Mouse (Mus musculus) A20 (cell line): ENCODE measurements around the gene Arhgap25.
"Not testable (repeated sequence)": the region's sequence is repeated elsewhere in the genome, so short reads cannot be mapped to it uniquely, and the experiment has no call there.

Experiments used
- DNase-seq: peaks from one replicate; pipeline ENCODE4 v3.0.0-alpha.2; 2011; ENCODE audit warnings: low read depth, low spot score

Gene Arhgap25

GRCm38 (mm10) chr6:87532953-87533710 lies at the start of gene Arhgap25:
Gene Arhgap25 (minus strand): TSS chr6:87533259.
- peak; percentile 93 for DNase-seq

DNA sequence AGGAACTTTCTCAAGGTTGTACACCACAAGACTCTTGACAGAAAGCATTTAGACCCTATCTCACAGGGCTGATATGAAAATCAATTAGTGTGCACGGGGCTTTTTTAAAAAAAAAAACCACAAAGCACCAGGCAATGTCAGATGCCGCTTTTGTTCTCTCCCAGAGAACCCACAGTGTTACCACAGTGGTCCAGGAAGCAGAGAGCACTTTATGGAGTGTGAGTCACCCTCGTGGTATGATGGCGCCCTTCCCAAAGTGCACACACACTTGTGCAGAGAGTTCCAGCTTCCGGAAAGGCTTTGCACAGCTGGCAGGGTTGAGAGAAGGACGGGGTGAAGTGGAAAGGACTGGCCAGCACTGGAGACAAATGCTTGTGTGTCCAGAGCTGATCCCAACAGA lies 49.4 kb upstream of the Arhgap25 start:
- DNase-seq: no peak

DNA sequence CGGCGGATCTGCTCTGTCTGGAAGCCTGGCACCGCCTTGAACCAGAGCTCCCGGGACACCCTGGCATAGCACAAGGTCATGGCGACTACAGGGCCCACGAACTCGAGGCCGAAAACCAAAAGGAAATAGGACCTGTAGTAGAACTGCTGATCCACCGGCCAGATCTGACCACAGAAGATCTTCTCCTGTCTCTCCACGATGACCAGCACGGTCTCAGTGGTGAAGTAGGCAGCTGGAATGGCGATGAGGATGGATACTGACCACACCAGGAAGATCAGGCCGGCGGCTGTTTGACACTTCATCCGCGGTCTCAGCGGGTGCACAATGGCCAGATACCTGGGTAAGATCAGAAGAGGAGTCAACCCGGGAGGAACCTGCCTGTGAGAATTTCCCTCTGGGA lies 48.5 kb upstream of the Arhgap25 start:
- no peak for DNase-seq

DNA sequence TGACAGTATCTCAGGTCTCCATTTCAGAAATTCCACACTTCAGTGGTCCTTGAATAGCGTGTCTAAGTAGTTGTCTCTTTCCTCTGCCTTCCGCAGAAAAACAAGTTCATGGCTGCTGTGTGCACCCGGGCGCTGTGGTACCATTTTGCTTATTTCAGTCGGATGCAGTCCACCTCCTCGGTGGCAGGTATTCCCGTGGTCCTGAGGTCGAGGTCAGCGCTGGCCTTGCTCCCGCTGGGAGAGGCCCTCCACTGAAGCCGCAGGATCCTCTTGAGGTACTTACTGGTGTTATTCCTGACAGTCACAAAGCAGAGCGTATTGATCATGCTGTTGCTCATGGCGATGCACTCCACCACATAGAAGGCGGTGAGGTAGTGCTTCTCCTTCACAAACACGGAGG lies 48.0 kb upstream of the Arhgap25 start:
- no peak for DNase-seq

- DNase-seq: no peak
These were observed 45.2 kb upstream of the Arhgap25 start for GRCm38 (mm10) chr6:87578247-87578646.

GRCm38 (mm10) chr6:87576648-87577330 lies 43.7 kb upstream of the Arhgap25 start:
- DNase-seq: no peak

DNA sequence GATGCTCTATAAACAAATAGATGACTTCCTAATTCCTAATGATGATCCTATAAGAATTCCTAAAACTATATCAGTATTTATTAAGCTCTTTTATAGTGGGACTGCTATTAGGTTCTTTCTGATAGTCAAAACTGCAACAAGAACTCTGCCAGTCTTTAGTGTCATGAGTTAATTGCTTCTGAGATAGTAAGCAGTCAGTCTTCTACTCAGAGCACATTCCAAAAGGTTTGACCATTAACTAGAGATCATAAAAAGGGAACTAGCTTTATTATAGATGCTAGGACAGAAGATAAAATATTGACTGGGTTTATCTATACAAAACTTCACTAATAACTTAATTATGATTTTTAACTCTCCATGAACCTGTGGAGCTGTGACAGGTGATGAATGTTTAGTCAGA lies 38.8 kb upstream of the Arhgap25 start:
- DNase-seq: not testable (repeated sequence)

DNA sequence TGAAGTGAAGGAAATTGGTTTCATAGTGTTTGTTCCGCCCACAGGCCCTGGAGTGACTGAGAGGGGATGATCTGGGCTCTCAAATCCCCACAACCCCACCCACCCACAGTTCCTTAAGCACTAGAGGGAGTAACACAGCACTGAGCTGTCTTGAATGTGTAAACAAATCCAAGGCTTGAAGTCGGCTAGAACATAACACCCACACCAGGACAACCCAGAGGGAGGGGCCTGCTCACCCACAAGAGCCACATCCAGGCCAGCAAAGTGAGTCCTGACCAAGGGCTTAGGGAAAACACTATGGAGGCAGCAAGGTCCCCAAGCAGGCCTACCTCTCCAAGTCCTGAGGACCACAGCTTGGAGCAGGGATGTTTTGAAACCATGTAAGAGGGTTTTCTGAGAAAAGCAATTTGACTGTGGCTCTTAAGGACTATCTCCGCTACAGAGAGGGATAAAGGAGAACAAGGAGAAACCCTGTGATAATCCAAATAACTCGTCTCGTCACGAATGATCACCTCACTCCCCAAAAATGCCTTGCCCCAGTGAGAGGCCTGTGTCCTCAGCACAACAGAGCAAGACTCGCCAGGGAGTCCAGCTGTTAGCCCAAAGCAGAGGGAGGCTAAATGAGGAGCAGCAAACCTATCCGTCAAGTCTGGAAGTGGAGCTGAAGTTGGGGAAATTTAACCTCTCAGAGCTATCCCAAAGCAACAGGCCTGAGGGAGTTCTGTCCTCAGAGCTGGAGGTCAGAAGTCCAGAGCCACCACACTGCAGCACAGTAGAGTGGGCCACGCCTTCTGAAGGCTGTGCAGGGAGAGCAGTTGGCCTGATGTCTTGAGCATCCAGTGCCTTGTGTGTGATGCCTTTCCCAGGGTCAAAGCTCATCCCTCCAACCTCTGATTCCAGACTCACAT lies 34.9 kb upstream of the Arhgap25 start:
- no peak for DNase-seq

DNA sequence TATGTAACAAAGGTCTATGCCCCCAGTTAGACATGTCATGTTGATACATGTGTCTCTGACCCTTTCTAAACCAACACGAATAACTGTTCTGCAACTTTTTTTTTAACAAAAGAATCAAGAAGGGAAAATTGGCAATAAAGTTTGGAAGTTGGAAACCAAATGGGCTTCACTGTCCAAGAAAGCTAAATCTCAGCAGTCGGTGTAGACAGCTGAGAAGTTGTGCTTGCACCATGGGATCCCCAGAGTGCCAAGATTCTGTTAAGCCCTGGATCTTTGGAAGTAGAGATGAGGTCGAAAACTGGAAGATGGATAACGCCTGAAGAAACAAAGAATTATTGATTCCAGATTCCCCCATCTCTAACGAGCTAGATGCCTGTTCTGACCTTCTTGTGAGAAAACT lies 32.1 kb upstream of the Arhgap25 start:
- DNase-seq: no peak

DNA sequence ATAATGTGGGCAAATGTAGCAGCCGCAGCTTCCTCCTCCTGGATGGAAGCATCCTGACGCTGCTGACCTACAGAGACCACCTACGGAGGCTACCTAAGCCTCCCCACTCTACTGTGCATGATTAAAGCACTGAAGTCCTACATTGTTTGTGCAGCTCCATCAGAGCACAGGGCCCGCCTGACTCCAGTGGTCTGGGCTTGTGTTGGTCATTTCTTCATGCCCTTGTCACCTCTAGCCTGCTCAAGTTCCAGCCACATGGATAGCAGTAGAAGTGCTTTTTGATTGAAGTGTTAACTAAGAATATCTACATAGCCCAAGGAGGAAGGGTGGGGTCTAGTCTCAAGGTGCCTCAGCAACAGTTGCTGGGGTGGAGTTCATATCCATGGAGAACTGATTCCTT lies 31.3 kb upstream of the Arhgap25 start:
- no peak for DNase-seq

- DNase-seq: no peak
These were observed 20.7 kb upstream of the Arhgap25 start for GRCm38 (mm10) chr6:87553724-87554123.

GRCm38 (mm10) chr6:87552054-87552807 lies 19.2 kb upstream of the Arhgap25 start:
- peak; percentile 93 for DNase-seq

DNA sequence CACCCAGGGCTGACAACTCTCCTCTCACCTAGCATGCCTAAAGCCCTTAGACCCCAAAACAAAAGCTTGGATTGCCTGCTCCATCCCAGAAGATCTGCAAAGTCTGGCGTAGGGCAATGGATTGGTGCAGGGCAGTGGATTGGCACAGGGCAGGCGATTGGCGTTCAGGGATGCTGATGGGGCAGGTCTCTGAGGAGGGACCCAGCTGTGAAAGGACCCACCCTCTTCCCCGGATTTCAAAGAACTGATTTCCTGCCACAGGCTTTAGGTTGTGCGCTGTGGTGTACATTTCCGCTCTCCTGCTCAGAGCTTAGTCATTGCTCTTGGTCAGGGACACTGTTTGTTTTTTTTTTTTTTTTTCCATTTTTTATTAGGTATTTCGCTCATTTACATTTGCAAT lies 14.8 kb upstream of the Arhgap25 start:
- no peak for DNase-seq

- DNase-seq: no peak
These were observed 14.4 kb upstream of the Arhgap25 start for GRCm38 (mm10) chr6:87547431-87547830.

- no peak for DNase-seq
These were observed 12.5 kb upstream of the Arhgap25 start for GRCm38 (mm10) chr6:87545331-87546217.

DNA sequence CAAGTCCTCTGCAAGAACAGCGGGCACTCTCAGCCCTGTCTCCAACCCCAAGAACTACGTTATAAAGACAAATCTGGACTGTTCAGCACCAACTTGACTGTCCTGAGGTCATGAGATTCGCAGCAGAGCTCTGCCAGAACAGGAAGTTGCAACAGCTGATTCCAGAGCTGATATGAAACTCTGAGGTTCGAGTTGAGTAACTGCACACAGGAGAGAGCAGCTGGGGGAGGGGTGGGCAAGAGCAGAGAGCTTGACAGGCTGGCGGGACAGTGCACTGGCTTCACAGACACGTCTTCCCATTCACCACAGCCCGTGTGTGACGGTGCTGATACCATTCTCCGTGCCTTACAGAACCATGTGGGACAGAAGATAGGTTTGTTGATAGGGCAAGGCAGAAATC lies 9.0 kb upstream of the Arhgap25 start:
- peak; percentile 93 for DNase-seq

DNA sequence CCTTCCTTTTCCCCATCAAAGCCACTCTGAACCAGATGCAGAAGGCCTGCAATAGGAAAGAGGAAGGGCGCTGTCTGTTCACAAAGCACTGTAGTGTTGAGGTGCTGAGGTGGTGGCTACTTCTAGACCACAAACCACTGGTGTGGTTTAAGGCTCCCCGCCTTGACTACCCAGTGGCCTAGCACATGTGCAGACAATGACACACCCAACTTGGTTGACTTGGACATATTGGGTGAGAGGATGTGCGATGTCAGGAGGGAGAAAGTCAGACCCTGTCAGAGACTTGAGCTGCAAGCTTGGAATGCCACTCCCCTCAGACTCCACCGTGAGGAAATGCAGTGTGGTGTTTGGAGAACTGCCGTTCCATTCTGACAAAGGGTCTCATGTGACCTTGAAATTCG lies 8.1 kb upstream of the Arhgap25 start:
- DNase-seq: peak; percentile 84

DNA sequence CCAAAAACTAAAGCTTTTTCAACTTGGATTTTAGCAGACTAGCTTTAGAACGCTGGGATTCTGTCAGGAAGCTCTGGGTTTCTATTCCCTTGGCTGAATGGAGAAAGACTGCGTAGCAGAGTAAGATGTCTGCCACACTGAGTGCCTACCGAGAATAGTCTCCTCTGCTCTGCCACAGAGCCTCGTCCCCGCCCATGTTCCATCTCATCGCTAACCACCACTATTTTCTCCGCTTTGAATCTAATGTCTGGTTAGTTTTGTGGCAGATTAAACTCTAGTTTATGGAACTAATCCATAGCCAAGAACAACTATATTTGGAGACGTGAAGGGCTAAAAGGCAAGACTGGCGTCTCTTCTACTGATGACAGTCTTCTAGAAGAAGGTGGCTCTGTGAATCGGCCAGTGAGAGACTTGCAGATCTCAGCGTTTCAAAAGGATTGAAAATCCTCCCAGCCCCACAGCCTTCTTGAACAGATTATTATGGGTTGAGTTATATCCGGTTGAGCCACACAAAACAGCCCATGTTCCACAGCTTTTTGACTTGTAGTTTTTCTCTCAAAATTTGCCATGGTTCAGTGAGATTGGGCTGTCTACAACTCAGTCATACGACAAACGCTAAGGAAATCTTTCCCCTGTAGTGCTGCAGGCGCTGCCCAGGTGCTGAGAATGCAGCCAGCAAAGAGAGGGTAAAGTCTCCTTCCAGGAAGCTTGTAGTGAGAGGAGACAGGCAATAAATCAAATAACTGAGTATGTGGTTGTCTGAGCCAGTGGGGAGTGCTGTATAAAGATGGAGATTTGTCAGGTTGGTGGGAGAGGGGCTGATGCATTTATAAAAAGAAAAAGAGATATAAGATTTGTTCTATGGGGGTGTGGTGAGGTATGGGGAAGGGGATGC lies 5.6 kb upstream of the Arhgap25 start:
- peak; percentile 62 for DNase-seq

- no peak for DNase-seq
These were observed 4.6 kb upstream of the Arhgap25 start for GRCm38 (mm10) chr6:87537678-87538077.
